Mouse (Mus musculus) right cerebral cortex, postnatal 10 days (tissue): Measurements from ENCODE around the gene Arhgef3.

Experiments used
- DNase-seq, 2 experiments: peaks; one replicate each; pipeline ENCODE4 v3.0.0; 2021; ENCODE audit warnings: low spot score in 2 of 2

The Arhgef3 gene

DNA sequence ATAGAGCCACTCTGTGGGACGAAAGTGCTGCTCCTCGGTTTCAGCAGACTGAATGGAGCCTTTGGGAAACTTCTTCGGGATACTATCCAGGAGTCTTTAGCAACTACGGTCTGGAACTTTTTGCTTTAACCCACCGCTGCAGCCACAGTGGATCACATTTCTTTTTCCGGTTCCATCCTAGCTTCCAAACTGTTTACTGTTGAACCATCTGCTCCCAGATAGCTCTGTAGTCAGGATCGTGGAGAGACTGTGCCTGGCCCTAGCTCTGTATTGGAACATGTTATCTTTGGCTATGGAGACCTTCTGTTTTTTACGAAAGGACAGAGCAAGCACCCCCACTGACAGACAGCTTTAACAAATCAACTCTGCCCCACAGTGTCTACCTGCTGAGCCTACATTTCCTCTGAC lies 257.0 kb downstream of the Arhgef3 start:
- DNase-seq = no peak

DNA sequence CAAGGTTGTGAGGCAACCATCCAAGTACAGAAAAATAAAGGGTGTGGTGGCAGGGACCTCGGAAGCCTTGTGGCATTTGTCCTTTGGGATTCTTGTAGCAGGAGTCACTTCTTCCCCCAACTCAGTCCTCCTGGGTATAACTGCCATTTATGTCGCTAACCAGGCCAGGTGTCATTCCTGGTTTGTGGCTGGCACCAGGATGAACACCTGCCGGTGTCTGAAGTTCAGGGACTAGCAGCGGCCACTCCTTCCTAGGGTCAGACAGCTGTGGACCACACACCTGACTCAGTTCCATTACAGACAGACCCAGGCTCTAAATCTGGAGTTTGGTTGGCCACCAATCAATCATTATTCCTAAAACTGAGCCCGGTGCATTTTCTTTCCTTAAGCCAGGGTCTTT lies 258.8 kb downstream of the Arhgef3 start:
- no peak for DNase-seq

DNA sequence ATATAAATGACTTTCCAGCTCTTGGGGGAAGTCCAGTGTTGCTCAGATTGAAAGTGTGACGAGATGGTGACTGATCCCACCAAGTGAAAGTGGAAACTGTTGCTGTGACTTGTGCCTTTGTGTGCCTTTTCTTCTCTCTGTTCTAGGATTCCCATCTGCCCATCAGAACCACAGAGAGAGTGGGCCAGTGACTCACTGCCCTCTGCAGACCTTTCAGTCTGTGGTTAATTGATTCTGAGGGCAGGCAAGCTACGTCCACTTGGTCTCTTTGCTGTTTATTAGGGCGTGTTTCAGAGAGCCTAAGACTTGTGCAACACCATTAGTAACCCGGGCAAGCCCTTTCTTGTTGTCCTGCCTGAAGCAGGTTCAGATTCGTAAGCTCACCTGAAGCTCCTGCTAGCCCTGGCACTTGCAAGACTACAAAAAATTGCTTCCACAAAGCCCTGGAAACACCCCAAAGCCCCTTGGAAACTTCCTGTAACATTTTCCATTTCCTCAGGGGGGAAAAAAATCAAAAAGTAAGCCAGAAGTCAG lies 261.5 kb downstream of the Arhgef3 start:
- DNase-seq = no peak

DNA sequence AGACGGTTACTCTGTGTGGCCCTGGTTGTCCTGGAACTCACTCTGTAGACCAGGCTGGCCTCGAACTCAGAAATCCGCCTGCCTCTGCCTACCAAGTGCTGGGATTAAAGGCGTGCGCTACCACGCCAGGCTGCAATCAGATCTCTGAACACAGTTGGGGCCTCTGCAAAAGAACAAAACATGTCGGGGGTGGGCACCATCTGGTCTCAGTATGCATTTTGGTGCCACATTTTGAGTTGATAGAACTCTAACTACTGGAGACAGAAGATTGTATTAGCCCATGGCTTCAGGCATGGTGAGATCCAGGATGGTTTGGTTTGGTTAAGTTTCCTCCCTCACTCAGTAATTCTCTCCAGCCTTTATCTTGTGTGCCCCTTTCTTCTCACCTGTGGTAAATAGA lies 264.0 kb downstream of the Arhgef3 start:
- DNase-seq = no peak

DNA sequence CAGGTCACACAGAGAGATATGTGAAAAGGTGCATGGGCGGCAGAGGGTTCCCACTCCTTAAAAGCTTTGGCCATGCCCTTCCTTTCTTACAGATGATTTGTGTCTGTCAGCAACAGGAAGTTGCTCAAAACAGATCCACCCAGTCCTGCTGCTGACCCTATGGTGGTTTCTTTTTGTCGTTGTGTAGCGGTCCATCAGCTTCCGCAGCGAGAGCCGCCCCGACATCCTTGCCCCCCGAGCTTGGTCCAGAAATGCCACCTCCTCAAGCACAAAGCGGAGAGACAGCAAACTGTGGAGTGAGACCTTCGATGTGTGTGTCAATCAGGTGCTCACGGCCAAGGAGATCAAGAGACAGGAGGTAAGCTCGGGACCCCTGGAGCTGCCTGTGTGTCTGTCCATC lies 264.7 kb downstream of the Arhgef3 start:
- no peak for DNase-seq

DNA sequence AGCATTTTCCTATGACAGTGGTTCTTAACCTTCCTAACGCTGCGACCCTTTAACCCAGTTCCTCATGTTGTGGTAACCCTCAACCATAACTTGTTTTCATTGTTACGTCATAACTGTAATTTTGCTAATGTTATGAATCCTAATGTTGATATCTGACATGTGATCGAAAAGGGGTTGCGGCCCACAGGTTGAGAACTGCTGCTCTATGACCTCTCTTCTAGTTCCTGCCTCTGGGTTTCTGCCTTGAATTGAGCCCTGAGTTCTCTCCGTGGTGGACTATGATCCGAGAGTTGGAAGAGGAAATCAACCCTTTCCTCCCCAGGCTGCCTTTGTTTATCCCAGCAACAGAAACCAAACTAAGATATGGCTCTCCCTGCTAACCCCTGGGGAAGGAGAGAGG lies 266.8 kb downstream of the Arhgef3 start:
- DNase-seq = no peak

DNA sequence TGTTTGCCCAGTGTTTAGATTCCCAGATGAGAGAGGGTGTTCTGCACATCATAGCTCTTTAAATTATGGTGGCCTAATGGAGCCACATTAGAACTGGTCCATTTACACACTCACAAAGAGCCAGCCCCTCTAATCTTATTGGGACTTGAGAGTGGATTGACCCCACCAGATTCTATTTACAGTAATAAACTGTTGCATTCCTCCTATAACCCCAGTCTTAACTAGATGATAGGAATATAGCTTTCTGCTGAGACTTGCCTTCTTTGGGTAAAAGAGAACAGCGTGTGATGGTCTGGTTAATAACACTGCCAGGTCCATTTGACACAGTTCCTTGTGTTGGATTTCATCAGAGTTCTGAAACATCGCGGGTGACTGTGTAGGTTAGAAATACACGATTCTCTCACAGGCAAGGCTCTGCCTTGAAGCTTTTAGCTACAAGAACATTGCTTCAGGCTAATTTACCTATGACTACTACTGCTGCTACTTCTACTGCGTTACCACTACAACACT lies 268.7 kb downstream of the Arhgef3 start:
- DNase-seq = no peak

DNA sequence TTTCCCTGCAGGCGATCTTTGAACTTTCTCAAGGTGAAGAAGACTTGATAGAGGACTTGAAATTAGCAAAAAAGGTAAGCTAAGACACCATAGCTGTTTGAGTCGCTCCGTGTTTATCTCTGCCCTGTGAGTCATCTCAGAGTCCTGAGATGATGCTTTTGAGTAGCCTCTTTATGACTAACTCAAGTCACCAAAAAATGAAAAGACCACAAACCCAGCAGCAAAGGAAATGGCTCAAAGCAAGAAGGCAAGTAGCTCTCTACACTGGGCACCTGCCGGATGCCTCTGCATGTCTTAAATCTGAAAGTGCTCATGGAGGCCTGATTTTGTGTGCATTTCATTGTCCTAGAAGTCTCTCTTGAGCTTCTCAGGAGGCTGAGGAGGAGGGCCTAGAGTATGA lies 269.4 kb downstream of the Arhgef3 start:
- DNase-seq = no peak

DNA sequence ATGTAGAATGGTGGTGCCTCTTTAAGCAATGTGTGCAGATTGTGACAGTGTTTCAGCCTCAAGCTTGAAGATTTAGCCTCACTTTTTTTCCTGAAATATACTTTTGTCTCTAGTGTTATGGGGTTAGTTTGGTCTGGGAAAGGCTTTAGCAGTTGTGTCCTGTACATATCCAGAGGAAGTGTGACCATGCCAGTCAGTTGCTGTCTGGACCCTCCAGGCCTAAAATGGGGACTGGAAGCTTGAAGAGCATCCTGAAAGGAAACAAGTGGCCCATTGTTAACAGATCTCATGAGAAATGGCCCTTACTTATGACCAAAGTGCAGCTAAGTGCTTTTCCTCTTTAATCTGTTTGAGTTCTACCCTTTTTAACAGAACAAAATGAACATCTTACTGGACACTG lies 273.9 kb downstream of the Arhgef3 start:
- DNase-seq = no peak

DNA sequence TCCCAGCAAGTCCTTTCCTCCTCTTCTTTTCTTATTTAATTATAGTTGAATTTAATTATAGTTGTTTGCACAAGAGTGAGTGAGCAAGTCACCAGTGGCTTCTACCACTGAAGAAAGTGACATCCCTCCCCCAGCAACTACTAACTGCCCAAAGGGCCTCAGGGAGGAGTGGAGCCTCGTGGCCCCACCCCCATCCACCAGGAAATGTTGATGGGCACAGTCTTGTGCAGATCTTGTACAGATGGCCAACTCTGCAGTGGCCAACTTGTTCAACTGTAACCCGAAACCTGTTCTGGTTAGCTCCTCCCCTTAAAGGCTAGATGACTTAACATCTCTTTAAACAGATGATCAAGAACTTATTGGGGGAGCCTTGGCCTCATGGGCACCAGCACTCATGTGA lies 275.0 kb downstream of the Arhgef3 start:
- no peak for DNase-seq

DNA sequence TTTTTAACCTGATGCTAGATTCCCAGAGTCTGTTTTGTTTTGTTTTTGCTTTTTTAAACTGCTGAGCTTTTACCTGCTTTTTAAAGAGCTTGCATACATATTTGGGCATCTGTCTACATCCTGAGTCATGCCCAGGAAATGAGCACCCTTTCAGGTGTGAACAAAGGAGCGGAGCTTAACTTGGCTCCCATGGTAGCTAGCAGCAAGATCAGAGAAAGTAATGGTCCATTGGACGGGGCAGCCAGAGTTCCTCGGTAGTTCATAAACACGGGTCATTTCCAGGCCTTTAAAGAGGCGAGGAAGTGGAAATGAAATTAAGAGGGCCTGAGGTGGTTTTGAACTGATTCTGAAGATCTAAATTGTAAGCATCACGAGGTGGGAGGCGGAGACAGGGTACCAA lies 276.0 kb downstream of the Arhgef3 start:
- DNase-seq = no peak

DNA sequence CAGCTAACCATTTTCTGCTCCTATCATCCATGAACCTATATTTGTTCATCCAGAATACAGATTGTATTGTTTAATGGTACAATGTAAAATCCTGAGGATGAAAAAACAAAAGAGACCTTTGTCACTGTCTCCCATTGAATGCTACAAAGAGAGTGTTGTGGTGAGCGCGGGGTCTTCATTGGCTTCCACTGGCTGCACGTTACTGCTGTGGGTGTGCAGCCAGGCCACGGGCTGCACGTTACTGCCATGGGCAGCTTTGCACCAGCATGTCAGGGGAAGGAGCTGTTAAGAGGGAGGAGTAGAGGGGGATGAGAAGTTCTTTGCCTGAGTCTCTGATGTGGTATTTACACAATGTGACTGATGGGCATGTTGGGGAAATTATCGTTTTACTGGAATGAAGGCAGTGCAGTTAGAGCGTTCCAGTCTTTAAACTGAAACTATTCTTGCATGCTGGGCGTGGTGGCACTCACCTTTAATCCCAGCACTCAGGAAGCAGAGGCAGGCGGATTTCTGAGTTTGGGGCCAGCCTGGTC lies 277.1 kb downstream of the Arhgef3 start:
- DNase-seq = no peak

DNA sequence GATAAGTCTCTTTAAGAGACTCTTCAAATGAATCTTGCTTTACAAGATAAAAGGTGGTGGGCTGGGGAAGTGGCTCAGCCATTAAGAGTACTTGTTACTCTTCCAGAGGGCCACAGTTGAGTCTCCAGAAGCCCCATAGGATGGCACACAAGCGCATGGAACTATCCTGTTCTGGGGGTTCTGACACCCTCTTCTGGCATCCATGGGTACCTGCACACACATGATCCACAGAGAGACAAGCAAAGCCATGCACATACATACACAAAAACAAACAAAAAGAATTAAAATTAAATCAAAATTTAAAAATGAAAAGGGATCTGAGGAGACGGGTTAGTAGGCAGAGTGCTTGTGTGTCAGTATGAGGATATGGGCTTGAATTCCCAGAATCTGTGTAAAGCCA lies 278.0 kb downstream of the Arhgef3 start:
- DNase-seq = no peak

DNA sequence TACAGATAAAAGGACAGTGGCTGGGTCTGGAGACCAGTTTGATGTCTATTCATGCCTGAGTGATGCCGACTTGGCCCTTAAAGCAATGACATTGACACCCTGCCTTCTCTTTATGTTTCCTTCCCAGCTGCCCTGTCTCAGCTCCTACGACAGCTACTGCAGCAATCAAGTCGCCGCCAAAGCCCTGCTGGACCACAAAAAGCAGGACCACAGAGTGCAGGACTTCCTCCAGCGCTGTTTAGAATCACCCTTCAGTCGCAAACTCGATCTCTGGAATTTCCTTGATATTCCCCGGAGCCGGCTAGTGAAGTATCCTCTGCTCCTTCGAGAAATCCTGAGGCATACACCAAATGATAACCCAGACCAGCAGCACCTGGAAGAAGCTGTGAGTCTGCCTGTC lies 279.1 kb downstream of the Arhgef3 start:
- no peak for DNase-seq

DNA sequence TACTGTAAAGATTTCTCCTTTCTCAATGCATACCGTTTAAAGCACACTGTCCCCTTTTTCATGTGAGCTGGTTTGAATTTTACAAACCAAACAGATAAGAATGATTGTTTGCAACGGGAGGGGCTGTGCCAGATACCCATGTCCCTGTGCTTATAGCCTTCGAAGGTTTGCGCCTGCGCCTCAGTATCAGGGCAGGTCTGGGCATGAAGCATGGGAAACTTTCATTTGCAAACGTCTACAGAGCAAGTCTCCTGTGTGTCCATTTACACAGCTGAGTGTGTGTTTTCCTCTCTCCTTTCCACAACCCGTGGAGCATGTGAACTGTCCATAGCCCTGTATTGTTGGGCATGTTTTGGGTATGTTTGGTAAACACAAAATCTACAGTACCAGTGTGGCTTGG lies 281.7 kb downstream of the Arhgef3 start:
- DNase-seq = no peak

DNA sequence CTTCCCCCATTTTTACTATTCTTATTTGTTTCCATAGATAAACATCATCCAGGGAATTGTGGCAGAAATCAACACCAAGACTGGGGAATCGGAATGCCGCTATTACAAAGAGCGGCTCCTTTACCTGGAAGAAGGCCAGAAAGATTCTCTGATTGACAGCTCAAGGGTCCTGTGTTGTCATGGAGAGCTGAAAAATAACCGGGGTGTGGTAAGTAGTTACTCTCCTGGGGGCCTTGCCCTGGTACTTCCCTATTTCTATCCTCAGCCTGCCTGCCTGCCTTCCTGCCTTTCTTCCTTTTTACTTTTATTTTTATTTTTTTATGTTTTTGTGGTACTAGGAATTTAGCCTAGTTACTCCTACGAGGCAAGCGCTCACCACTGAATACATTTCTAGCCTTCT lies 282.8 kb downstream of the Arhgef3 start:
- no peak for DNase-seq

DNA sequence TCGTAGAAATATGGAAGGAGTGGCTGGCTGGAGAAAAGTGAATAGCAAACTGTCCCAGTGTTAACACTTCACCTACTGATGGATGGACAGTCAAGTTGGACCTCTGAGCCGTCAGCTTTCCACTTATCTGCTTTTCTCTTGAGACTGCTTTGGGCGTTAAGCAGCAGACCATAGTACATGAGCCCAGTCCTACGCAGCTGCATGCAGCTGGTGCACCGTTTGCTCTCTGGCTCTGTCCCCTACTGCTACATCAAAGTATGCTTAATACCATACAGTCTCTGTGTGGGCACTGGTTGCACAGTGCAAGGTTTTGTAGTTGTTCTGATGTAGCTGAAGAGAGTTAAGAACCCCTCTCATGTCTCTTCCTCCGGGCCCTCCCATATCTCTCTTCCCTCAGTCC lies 285.8 kb downstream of the Arhgef3 start:
- no peak for DNase-seq

DNA sequence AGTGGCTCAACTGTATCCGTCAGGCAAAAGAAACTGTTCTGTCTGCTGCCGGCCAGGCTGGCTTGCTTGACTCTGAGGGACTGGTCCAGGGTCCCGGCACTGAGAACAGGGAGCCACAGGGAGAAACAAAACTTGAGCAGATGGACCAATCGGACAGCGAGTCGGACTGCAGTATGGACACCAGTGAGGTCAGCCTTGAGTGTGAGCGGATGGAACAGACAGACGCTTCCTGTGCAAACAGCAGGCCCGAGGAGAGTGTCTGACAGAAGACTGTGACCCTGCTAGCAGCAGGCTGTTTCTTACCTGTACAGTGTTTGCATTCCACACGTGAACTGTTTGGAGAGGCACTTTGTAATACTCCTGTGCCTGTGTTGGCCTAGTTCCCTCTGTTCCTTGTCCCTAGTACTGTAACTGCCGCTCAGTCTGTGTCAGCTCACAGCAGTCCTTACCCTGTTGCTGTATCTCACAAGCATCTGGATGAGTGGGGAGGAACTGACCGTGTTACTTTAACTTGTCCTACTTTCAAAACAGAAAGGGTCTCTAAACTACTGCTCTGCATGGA lies 287.1 kb downstream of the Arhgef3 start:
- DNase-seq = no peak

DNA sequence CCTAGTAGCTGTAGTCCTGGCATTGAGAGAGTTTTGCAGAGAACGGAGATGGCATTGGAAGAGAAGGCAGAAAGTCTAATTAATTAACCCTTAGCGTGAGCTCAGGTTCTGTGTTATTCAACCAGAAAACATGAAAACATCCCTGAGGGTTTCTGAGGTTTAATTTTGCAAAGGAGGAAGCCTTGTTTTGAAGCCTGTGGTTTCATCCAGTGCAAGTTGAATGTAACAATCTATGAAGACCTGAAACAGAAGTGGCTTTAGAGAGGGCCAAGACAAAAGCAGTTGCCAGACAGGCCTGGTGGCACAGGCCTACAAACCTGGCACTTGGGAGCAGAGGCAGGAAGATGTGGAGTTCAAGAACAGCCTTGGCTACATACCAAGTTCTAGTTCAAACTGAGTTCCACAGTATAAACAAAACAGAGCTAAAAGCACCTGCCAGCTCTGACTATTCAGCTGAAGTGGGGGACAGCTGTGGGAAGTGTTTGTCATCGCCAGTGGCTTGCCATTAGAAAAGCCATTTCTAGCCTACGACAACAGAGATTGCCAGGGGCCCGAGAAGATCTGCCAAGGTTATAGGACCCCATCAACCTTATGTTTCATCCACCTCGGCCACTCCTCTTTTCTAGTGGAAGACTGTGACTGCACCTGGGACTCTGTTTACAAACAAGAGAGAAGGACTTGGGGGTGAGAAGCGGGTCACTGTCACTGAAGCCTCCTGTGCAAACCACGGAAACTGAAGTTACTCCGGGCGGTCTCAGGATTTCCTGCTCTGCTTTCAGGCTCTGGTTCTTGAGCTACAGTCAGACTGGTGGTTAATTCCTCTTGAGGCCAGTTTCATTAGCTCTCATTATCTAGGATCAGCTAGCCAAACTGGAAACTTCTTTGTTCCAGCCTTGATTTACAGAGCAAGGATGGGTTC lies 287.9 kb downstream of the Arhgef3 start:
- no peak for DNase-seq

DNA sequence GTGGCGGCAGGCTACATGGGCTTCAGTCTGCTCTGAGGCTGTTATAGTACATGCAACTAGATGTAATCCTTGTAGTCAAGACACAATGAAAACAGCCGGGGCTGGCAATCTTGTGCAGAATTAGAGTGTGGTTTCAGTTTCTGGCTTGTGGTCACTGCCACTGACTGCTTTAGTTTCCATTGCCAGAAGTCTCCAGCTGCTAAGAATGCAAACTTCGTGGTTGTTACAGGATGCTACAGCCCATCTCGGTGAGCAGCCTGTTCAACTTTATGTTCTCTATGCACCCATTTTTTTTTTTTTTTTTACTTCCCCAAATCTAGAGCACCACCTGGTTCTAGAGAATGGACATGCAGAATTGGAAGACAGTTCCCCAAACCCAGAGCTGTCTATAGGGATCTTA lies 290.8 kb downstream of the Arhgef3 start:
- no peak for DNase-seq

DNA sequence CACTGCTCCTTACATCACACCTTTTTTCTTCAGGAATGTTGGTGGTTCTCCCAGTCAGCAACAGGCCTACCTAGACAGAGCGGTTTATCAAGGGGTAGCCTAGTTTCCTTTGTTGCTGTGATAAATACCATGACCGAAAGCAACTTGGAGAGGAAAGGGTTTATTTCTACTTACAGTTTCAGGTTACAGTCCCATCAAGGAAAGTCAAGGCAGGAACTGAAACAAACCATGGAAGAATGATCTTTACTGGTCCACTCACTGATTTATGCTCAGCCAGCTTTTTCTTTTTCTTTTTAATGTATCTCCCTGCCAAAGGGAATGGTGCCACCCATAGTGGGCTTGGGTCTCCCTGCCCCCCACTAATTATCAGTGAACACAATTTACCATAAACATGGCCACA lies 291.2 kb downstream of the Arhgef3 start:
- no peak for DNase-seq

DNA sequence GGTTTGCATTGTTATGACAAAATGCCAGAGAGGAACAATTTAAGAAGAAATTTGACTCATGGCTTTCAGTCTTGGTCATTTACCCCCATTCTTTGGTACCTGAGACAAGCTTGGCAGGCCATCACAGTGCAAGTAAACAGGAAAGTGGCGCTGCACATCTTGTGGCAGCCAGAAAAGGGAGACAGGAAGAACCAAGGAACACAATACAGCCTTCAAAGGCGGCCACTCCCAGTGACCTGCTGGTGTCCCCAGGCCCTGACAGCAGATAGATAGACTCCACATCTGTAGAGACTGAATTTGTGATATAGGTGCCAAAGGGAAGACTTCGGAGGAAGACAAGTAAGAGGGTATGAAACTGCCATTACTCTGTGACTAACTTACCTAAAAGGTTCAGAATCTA lies 293.5 kb downstream of the Arhgef3 start:
- no peak for DNase-seq

DNA sequence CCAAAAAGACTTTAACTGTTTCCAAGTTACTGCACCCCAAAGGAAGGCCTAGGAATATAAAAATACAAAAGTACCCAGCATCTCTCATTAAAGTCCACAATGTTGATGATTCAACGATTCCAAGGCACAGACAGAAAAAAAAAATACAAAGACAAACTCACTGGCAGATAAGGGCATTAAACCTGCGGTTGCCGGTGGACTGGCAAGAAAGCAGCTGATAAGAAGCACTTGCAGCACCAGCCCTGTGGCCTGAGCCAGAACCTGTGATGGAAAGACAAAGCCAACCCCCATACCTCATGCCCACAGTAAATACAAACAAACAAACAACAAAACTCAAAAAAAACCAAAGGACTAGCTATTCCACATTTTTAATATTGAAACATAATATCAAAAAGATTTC lies 295.0 kb downstream of the Arhgef3 start:
- DNase-seq = no peak
